Mouse (Mus musculus) heart, adult 2 months (tissue): ENCODE data around the gene Prss32. TPM values are rescaled to one million over a fixed set of nuclear protein-coding genes. Genes with fewer than 3 reads are reported as not detected.

Experiments used
- DNase-seq, 2 experiments: peaks; one replicate each; pipeline ENCODE4 v3.0.0; 2021
- H3K27ac ChIP-seq: fragments of 200-600 bp; 2 replicates; pipeline ENCODE4 v1.8.1; 2022
- H3K27me3 ChIP-seq: fragments of 200-500 bp; 2 replicates; pipeline ENCODE4 v1.6.1; 2012; ENCODE audit warnings: mild to moderate bottlenecking, low read length, inconsistent platforms, mixed read lengths; ENCODE audit not compliant: control insufficient read depth, insufficient read depth
- H3K36me3 ChIP-seq: fragments of 200-500 bp; 2 replicates; pipeline ENCODE4 v1.6.1; 2012; ENCODE audit warnings: low read length, inconsistent platforms; ENCODE audit not compliant: control insufficient read depth, insufficient read depth
- H3K4me1 ChIP-seq: fragments of 200-500 bp; 2 replicates; pipeline ENCODE4 v1.6.1; 2011; ENCODE audit warnings: low read length; ENCODE audit not compliant: control insufficient read depth, insufficient read depth
- H3K4me3 ChIP-seq: fragments of 200-600 bp; 2 replicates; pipeline ENCODE4 v1.8.1; 2022
- H3K79me2 ChIP-seq: fragments of 200-500 bp; replicated peaks from 2 replicates; pipeline ENCODE4 v1.6.1; 2012; ENCODE audit warnings: mild to moderate bottlenecking, inconsistent platforms, low read length, moderate library complexity, mixed read lengths; ENCODE audit not compliant: control insufficient read depth, insufficient read depth
- H3K9ac ChIP-seq: fragments of 200-500 bp; 2 replicates; pipeline ENCODE4 v1.6.1; 2012; ENCODE audit warnings: low read depth, mild to moderate bottlenecking, control low read depth, inconsistent platforms, low read length, mixed read lengths
- CTCF ChIP-seq: fragments of 200-600 bp; IDR thresholded peaks from 2 replicates; pipeline ENCODE4 v1.8.1; 2022; ENCODE audit warnings: antibody characterized with exemption, mild to moderate bottlenecking, moderate library complexity
- EP300 ChIP-seq: fragments of 200-500 bp; IDR thresholded peaks from 2 replicates; pipeline ENCODE4 v1.6.1; 2011; ENCODE audit warnings: low read depth, low read length, control low read depth; ENCODE audit not compliant: insufficient read depth
- POLR2A ChIP-seq: fragments of 200-500 bp; IDR thresholded peaks from 2 replicates; pipeline ENCODE4 v1.6.1; 2011; ENCODE audit warnings: mild to moderate bottlenecking, low read depth, low read length, control low read depth; ENCODE audit not compliant: insufficient read depth
- WGBS: fragments of 180-500 bp; shearing (Covaris S2); methylation state at CpG from one replicate; pipeline ENCODE4 v1.1.7; 2018; 5-methylcytosine and 5-hydroxymethylcytosine counted together
- intact Hi-C: fragments of 180-260 bp; cut with DNase I; formaldehyde crosslinking; loops from one replicate; pipeline ENCODE4 v1.15.1; 2025
- long read RNA-seq: library from polyadenylated mRNA; stranded (forward); transcript quantifications from one replicate; pipeline ENCODE4 v2.0.0, GENCODE M21; 2021
- polyA plus RNA-seq: library from polyadenylated mRNA; depleted of rRNA; stranded (reverse); fragments of >200 nt; gene quantifications from 2 replicates; pipeline ENCODE4 v1.2.3, GENCODE M21; 2012; rRNA removed
- total RNA-seq, 2 experiments: library from RNA; stranded (reverse); gene quantifications; 2 replicates each; pipeline ENCODE4 v1.2.3; 2021

The Prss32 gene
- total RNA-seq = not detected
- 0.16 TPM in 1 of 2 replicates, not detected in the other for polyA plus RNA-seq
- long read RNA-seq = 0 reads

- Histone ChIP-seq H3K4me3 (no peak within 1 kb of the TSS), H3K27ac (no peak within 1 kb of the TSS), H3K4me1 (no peaks in the 10 kb centered on the region), H3K79me2 (no peaks in the 10 kb centered on the region), H3K27me3 (no peaks in the 10 kb centered on the region; the same call in 1 of the 2 replicates), H3K36me3 (no peaks in the 10 kb centered on the region), H3K9ac (no peak within 1 kb of the TSS)
- peak; percentile 42 to 46 for DNase-seq
- TF ChIP-seq POLR2A (no peak), CTCF (peak; percentile 76), EP300 (no peak)
- intact Hi-C loops = loop anchor here (2.0 kb wide), 2 partner anchors 69 to 95 kb away; no protein-coding TSS in a partner anchor
- 23% methylated on average over 19 of the region's 19 CpGs for WGBS
Observed at GRCm38 (mm10) chr17:23843812-23844273, at the start of gene Prss32, which contains the start of gene Prss41. Gene Prss32, plus strand, starts transcription at chr17:23843855. Gene Prss41, minus strand, starts transcription at chr17:23844172.

- intact Hi-C loops = no loop called here
- 95% methylated on average over 8 of the region's 8 CpGs for WGBS
- Histone ChIP-seq H3K27me3 (no peaks in the 10 kb centered on the region), H3K27ac (no peak overlapping the region), H3K4me1 (peaks cover 5% of the 10 kb centered on the region), H3K36me3 (no peaks in the 10 kb centered on the region), H3K4me3 (no peak overlapping the region), H3K9ac (no peak overlapping the region), H3K79me2 (no peaks in the 10 kb centered on the region)
- no peak for DNase-seq
- TF ChIP-seq CTCF = no peak
- no peak for TF ChIP-seq EP300
- TF ChIP-seq POLR2A = no peak
Observed at GRCm38 (mm10) chr17:23795323-23795722, 48.3 kb upstream of the Prss32 start.

DNA sequence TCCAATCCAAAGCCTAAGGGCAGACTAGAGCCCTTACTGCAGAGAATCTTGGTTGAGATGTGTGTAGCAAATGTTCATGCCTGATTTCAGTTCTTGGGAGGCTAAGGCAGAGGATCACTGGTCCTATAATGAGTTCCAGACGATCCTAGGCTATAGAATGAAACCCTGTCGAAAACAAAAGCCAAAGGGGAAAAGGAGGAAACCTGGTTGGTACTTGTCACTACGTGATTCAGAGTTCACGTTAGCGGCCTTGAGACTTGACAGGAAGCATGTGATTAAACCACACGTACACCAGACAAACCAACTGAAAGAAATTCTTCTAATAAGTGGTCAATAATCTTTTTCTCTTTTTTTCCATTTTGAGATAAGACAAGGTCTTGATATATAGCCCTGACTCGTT lies 46.3 kb upstream of the Prss32 start:
- intact Hi-C loops = no loop called here
- WGBS = 54% methylated on average over 7 of the region's 7 CpGs
- no peak overlapping the region for H3K4me3 ChIP-seq
- no peak overlapping the region for H3K27ac ChIP-seq
- H3K4me1 ChIP-seq = 0 out of 2 replicates have a peak, but pooled peaks cover 1% of the 10 kb centered on the region
- no peaks in the 10 kb centered on the region for H3K79me2 ChIP-seq
- H3K36me3 ChIP-seq = no peaks in the 10 kb centered on the region
- TF ChIP-seq EP300 = no peak
- TF ChIP-seq POLR2A = no peak
- no peak for TF ChIP-seq CTCF
- no peak overlapping the region for H3K9ac ChIP-seq
- no peak for DNase-seq
- H3K27me3 ChIP-seq = no peaks in the 10 kb centered on the region

DNA sequence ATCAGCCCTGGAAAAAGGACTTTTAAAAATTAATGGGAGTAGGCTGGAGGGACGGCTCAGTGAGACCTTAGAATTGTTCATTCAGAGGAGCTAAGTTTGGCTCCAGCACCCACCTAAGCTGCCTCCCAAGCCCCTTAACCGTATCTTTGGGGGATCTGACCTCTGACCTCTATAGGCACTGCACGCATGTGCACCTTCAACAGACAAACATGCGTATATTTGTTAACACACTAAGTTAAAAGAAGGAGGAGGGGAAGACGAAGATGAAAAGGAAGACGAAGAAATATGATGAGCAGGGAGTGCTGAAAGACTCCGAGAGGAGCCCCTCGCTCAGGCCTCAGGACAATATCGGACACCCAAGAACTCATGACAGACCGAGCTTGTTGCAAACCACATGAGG lies 42.0 kb upstream of the Prss32 start:
- Histone ChIP-seq H3K4me1 (peaks cover 7% of the 10 kb centered on the region; the same call in 1 of the 2 replicates), H3K4me3 (no peak overlapping the region), H3K9ac (no peak overlapping the region), H3K79me2 (peaks cover 3% of the 10 kb centered on the region; the same call in 1 of the 2 replicates), H3K27me3 (no peaks in the 10 kb centered on the region), H3K27ac (no peak overlapping the region), H3K36me3 (peaks cover 14% of the 10 kb centered on the region)
- TF ChIP-seq EP300 = no peak
- no peak for TF ChIP-seq POLR2A
- no peak for TF ChIP-seq CTCF
- WGBS = 97% methylated on average over 10 of the region's 10 CpGs
- intact Hi-C loops = loop anchor here (1.0 to 2.0 kb wide), 2 partner anchors 28 to 131 kb away; partner anchors contain the start of gene Elob
- no peak for DNase-seq

DNA sequence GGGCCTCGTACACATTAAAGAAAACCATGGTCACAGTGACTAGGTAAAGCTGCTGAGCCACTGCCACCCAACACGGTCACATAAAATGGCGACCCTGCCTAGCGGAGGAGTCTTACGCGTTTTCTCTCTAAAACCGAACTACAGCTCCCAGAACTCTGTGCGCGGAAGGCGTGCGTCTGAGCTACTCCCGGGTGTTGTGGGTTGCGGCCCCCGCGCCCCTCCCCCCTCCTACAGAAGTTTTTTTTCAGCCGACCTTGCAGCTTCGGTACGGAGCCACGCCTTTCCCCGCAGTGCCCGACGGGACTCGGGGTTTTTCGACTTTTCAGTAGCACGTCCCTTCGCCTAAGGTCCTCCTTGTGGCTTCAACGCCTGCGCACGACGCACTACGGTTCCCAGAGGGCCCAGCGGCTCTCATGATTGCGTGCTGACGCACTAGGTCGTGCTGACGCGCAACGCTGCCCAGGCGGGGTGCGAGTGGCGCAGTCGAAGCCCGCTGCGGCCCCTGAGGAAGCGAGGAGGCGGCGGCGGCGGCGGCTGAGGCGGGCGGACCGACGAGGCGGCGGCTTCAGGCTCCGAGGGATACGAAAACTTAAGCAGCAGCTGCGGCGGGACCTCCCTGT lies 40.8 kb upstream of the Prss32 start:
- H3K27ac ChIP-seq = peak overlapping the region; percentile 90
- H3K9ac ChIP-seq = peak overlapping the region; percentile 88
- H3K4me1 ChIP-seq = peaks cover 9% of the 10 kb centered on the region
- H3K79me2 ChIP-seq = peaks cover 3% of the 10 kb centered on the region; the same call in 1 of the 2 replicates
- H3K27me3 ChIP-seq = no peaks in the 10 kb centered on the region
- intact Hi-C loops = loop anchor here (1.0 kb wide), 1 partner anchor 26 kb away; the partner anchor contains the start of gene Elob
- peak overlapping the region; percentile 86 for H3K4me3 ChIP-seq
- H3K36me3 ChIP-seq = peaks cover 21% of the 10 kb centered on the region
- TF ChIP-seq CTCF = no peak
- TF ChIP-seq POLR2A = peak; percentile 90
- TF ChIP-seq EP300 = peak; percentile 84
- under 1% methylated on average over 60 of the region's 60 CpGs for WGBS
- DNase-seq = peak; percentile 95 to 99

DNA sequence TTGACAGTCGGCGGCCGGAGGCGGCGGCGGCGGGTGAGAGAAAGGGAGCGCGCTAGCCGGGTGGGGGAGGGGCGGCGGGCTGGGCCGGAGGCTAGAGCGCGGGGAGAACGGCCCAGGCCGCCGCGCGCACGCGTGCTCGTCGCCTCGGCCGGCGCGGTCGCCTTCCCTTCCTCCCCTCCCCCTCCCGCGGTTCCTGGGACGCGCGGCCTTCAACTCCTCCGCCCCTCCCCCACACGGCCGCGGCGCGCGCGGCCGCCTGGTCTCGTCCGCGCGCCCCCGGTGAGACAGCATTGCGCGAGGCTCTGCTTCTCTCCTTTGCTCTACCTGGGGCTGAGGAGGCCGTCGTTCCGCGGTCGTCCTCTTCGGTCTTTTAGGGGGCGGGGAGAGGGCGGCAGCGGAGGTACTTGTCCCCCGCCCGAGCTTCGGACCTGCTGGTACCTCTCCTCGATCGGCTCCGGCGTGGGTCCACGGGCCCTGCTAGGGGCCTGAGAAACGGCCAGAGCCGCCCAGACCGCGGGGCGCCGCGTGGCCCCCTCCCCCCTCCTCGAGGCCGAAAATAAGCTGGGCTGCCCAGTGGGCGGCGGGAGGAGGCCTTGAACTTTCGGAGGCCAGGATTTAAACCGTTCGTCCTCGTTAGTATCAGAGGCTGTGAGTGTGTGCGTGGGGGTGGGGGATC lies 40.2 kb upstream of the Prss32 start:
- Histone ChIP-seq H3K27me3 (no peaks in the 10 kb centered on the region), H3K9ac (peak overlapping the region; percentile 88), H3K79me2 (peaks cover 3% of the 10 kb centered on the region; the same call in 1 of the 2 replicates), H3K4me3 (peak overlapping the region; percentile 86), H3K4me1 (peaks cover 9% of the 10 kb centered on the region), H3K36me3 (peaks cover 25% of the 10 kb centered on the region), H3K27ac (peak overlapping the region; percentile 90)
- under 1% methylated on average over 68 of the region's 83 CpGs for WGBS
- peak in 1 of 2 experiments; percentile 54 for DNase-seq
- TF ChIP-seq CTCF = no peak
- TF ChIP-seq POLR2A = no peak
- no peak for TF ChIP-seq EP300
- intact Hi-C loops = no loop called here
